Mouse (Mus musculus) heart, embryonic 15.5 days (tissue): ENCODE measurements around the gene Sh3bgrl2. TPM values are rescaled to one million over a fixed set of nuclear protein-coding genes. Genes with fewer than 3 reads are reported as not detected.

ENCODE experiments used
- ATAC-seq: fragments of 200-750 bp; cut with Nextera tagmentation; replicated peaks from 2 replicates; pipeline ENCODE4 v1.8.0; 2017; ENCODE audit warnings: low read depth, moderate TSS enrichment; ENCODE audit not compliant: insufficient number of reproducible peaks, insufficient read depth, low FRiP score
- H3K27ac ChIP-seq: fragments of 300-500 bp; sonication (generic); 2 replicates; pipeline ENCODE4 v1.5.1; 2015; ENCODE audit warnings: mild to moderate bottlenecking, inconsistent platforms
- H3K27me3 ChIP-seq: fragments of 300-500 bp; sonication (generic); 2 replicates; pipeline ENCODE4 v1.6.1; 2015; ENCODE audit warnings: inconsistent platforms
- H3K36me3 ChIP-seq: fragments of 300-500 bp; sonication (generic); 2 replicates; pipeline ENCODE4 v1.6.1; 2015; ENCODE audit warnings: mild to moderate bottlenecking, inconsistent platforms
- H3K4me1 ChIP-seq: fragments of 300-500 bp; sonication (generic); replicated peaks from 2 replicates; pipeline ENCODE4 v1.6.1; 2015; ENCODE audit warnings: inconsistent platforms
- H3K4me2 ChIP-seq: fragments of 300-500 bp; sonication (generic); 2 replicates; pipeline ENCODE4 v1.6.1; 2015; ENCODE audit warnings: inconsistent platforms, mild to moderate bottlenecking, moderate library complexity
- H3K4me3 ChIP-seq: fragments of 300-500 bp; sonication (generic); 2 replicates; pipeline ENCODE4 v1.5.1; 2015; ENCODE audit warnings: mild to moderate bottlenecking, inconsistent platforms
- H3K9ac ChIP-seq: fragments of 300-500 bp; sonication (generic); 2 replicates; pipeline ENCODE4 v1.6.1; 2015; ENCODE audit warnings: mild to moderate bottlenecking, inconsistent platforms
- H3K9me3 ChIP-seq: fragments of 300-500 bp; sonication (generic); replicated peaks from 2 replicates; pipeline ENCODE4 v1.6.1; 2016; ENCODE audit warnings: inconsistent platforms
- WGBS: fragments of 180-500 bp; shearing (Covaris S2); methylation state at CpG from one replicate; pipeline ENCODE4 v1.1.7; 2015; ENCODE audit warnings: mixed read lengths; 5-methylcytosine and 5-hydroxymethylcytosine counted together
- polyA plus RNA-seq: library from polyadenylated mRNA; unstranded; fragments of >200 nt; fragmentation: Nextera tagmentation; extraction: Ambion mirVana; gene quantifications from 2 replicates; pipeline ENCODE4 v1.2.1, GENCODE M21; 2015

The Sh3bgrl2 gene
- polyA plus RNA-seq, 1 experiment from 2014 or later, result 11.9 TPM

GRCm38 (mm10) chr9:83661811-83662210 lies 113.7 kb downstream of the Sh3bgrl2 start:
- Histone ChIP-seq H3K4me1 (no peaks in the 10 kb centered on the region), H3K27me3 (no peaks in the 10 kb centered on the region), H3K9ac (no peak overlapping the region), H3K36me3 (no peaks in the 10 kb centered on the region), H3K4me2 (no peak overlapping the region), H3K27ac (no peak overlapping the region), H3K9me3 (no peaks in the 10 kb centered on the region), H3K4me3 (no peak overlapping the region)
- 79% methylated on average over 5 of the region's 5 CpGs for WGBS
- ATAC-seq, result no peak

GRCm38 (mm10) chr9:83663981-83664897 lies 116.1 kb downstream of the Sh3bgrl2 start:
- no peak for ATAC-seq
- H3K4me3 ChIP-seq, result peak overlapping the region; percentile 44
- H3K27ac ChIP-seq, result no peak overlapping the region
- H3K9ac ChIP-seq, result peak overlapping the region; percentile 28; the same call in 1 of the 2 replicates
- no peaks in the 10 kb centered on the region for H3K4me1 ChIP-seq
- no peaks in the 10 kb centered on the region for H3K9me3 ChIP-seq
- H3K27me3 ChIP-seq, result no peaks in the 10 kb centered on the region
- H3K4me2 ChIP-seq, result peak overlapping the region; percentile 63
- no peaks in the 10 kb centered on the region for H3K36me3 ChIP-seq
- whole genome bisulfite sequencing, result 32% methylated on average over 25 of the region's 33 CpGs

- no peak overlapping the region for H3K9ac ChIP-seq
- H3K4me1 ChIP-seq, result no peaks in the 10 kb centered on the region
- H3K4me3 ChIP-seq, result peak overlapping the region; percentile 44
- WGBS, result 42% methylated on average over 8 of the region's 8 CpGs
- H3K27ac ChIP-seq, result no peak overlapping the region
- peak overlapping the region; percentile 63 for H3K4me2 ChIP-seq
- no peaks in the 10 kb centered on the region for H3K27me3 ChIP-seq
- no peak for ATAC-seq
- H3K36me3 ChIP-seq, result no peaks in the 10 kb centered on the region
- no peaks in the 10 kb centered on the region for H3K9me3 ChIP-seq
Measured at GRCm38 (mm10) chr9:83664951-83665350, 116.8 kb downstream of the Sh3bgrl2 start.

GRCm38 (mm10) chr9:83667031-83667430 lies 118.9 kb downstream of the Sh3bgrl2 start:
- WGBS, result 49% methylated on average over 4 of the region's 4 CpGs

GRCm38 (mm10) chr9:83679626-83680025 lies 131.5 kb downstream of the Sh3bgrl2 start:
- Histone ChIP-seq H3K9me3 (no peaks in the 10 kb centered on the region), H3K4me2 (no peak overlapping the region), H3K27me3 (no peaks in the 10 kb centered on the region), H3K4me1 (no peaks in the 10 kb centered on the region), H3K36me3 (no peaks in the 10 kb centered on the region), H3K9ac (no peak overlapping the region), H3K27ac (no peak overlapping the region), H3K4me3 (no peak overlapping the region)
- no peak for ATAC-seq
- 75% methylated on average over 3 of the region's 3 CpGs for WGBS

More at GRCm38 (mm10) chr9:83667031-83667430, 118.9 kb downstream of the Sh3bgrl2 start:
- Histone ChIP-seq H3K36me3 (no peaks in the 10 kb centered on the region), H3K4me3 (no peak overlapping the region), H3K4me2 (no peak overlapping the region), H3K27ac (no peak overlapping the region), H3K4me1 (no peaks in the 10 kb centered on the region), H3K9me3 (no peaks in the 10 kb centered on the region), H3K9ac (no peak overlapping the region), H3K27me3 (no peaks in the 10 kb centered on the region)
- ATAC-seq, result no peak

- ATAC-seq, result no peak
- Histone ChIP-seq H3K4me1 (peaks cover 6% of the 10 kb centered on the region), H3K4me2 (no peak overlapping the region), H3K36me3 (no peaks in the 10 kb centered on the region), H3K4me3 (no peak overlapping the region), H3K9ac (no peak overlapping the region), H3K9me3 (no peaks in the 10 kb centered on the region), H3K27me3 (no peaks in the 10 kb centered on the region), H3K27ac (no peak overlapping the region)
- 62% methylated on average over 12 of the region's 12 CpGs for WGBS
Measured at GRCm38 (mm10) chr9:83681661-83682655, 133.8 kb downstream of the Sh3bgrl2 start.

- no peak overlapping the region for H3K27ac ChIP-seq
- 0 out of 2 replicates have a peak, but pooled peaks cover 2% of the 10 kb centered on the region for H3K27me3 ChIP-seq
- H3K36me3 ChIP-seq, result no peaks in the 10 kb centered on the region
- peak overlapping the region; percentile 23; the same call in 1 of the 2 replicates for H3K4me3 ChIP-seq
- no peaks in the 10 kb centered on the region for H3K9me3 ChIP-seq
- peak overlapping the region; percentile 56 for H3K4me2 ChIP-seq
- WGBS, result 22% methylated on average over 18 of the region's 18 CpGs
- no peak for ATAC-seq
- H3K4me1 ChIP-seq, result peaks cover 9% of the 10 kb centered on the region
- no peak overlapping the region for H3K9ac ChIP-seq
Measured at GRCm38 (mm10) chr9:83686511-83687100, 138.5 kb downstream of the Sh3bgrl2 start.

GRCm38 (mm10) chr9:83687904-83688303 lies 139.8 kb downstream of the Sh3bgrl2 start:
- no peak overlapping the region for H3K9ac ChIP-seq
- 35% methylated on average over 3 of the region's 3 CpGs for WGBS
- no peaks in the 10 kb centered on the region for H3K36me3 ChIP-seq
- H3K27me3 ChIP-seq, result 0 out of 2 replicates have a peak, but pooled peaks cover 2% of the 10 kb centered on the region
- ATAC-seq, result no peak; the same call in 1 of the 2 replicates
- H3K4me1 ChIP-seq, result peaks cover 11% of the 10 kb centered on the region
- no peak overlapping the region for H3K4me3 ChIP-seq
- no peak overlapping the region for H3K4me2 ChIP-seq
- no peak overlapping the region for H3K27ac ChIP-seq
- H3K9me3 ChIP-seq, result no peaks in the 10 kb centered on the region

Other genes with a start within 250 kb of the Sh3bgrl2 start
- gene Lca5, start 107.2 kb upstream of the Sh3bgrl2 start, polyA plus RNA-seq, result 10.0 and 10.5 TPM in 2 replicates